Mouse (Mus musculus) left cerebral cortex, adult 8-10 months (tissue): ENCODE measurements around the gene Rbfox1. TPM values are rescaled to one million over a fixed set of nuclear protein-coding genes. Genes with fewer than 3 reads are reported as not detected.
A peak's percentile ranks its signal among the peaks of the same experiment; 100 is the strongest.

Experiments
- DNase-seq, 2 experiments: peaks; one replicate each; pipeline ENCODE4 v3.0.0; 2022; ENCODE audit warnings: low spot score in 2 of 2
- total RNA-seq, 4 experiments: library from RNA; stranded (reverse); gene quantifications; 2 replicates each; pipeline ENCODE4 v1.2.4; 2022

Rbfox1 gene
- total RNA-seq, 4 experiments from 2014 or later = 293 to 314 (median 299) TPM

GRCm38 (mm10) chr16:6807835-6808234, 922.7 kb downstream of the Rbfox1 start:
- no peak for DNase-seq

GRCm38 (mm10) chr16:6813871-6814270, 928.7 kb downstream of the Rbfox1 start:
- DNase-seq = no peak

DNA sequence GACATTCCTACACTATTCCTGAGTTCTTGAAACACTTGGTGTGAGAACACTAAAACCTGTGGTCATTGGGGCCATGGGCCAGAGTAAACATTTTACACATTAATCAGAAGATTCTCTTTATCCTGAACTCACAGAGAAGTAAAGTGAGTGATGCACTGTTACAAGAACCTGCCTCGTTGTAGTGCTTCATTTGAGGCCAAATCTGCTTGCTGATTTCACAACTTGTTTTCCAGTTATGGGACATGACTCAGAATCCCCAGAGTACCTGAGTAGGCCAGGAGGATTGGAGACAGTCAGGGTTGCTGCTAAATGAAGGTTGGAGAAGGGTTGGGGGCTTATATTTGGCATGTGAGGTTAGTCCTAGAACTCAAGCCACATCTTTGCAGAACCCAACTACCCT, 936.6 kb downstream of the Rbfox1 start:
- no peak for DNase-seq

GRCm38 (mm10) chr16:6829892-6830524, 944.9 kb downstream of the Rbfox1 start:
- DNase-seq = no peak

GRCm38 (mm10) chr16:6833486-6833885, 948.3 kb downstream of the Rbfox1 start:
- DNase-seq = no peak

GRCm38 (mm10) chr16:6835051-6835450, 949.9 kb downstream of the Rbfox1 start:
- no peak for DNase-seq

- DNase-seq = peak; percentile 31 to 32
Measured at GRCm38 (mm10) chr16:6839299-6839995, 954.3 kb downstream of the Rbfox1 start.

GRCm38 (mm10) chr16:6840007-6840406, 954.9 kb downstream of the Rbfox1 start:
- no peak for DNase-seq

GRCm38 (mm10) chr16:6840461-6840860, 955.3 kb downstream of the Rbfox1 start:
- DNase-seq = no peak

- DNase-seq = no peak
Measured at GRCm38 (mm10) chr16:6842066-6842785, 957.1 kb downstream of the Rbfox1 start.

- DNase-seq = no peak
Measured at GRCm38 (mm10) chr16:6844659-6845058, 959.5 kb downstream of the Rbfox1 start.

GRCm38 (mm10) chr16:6851393-6851792, 966.2 kb downstream of the Rbfox1 start:
- no peak for DNase-seq

DNA sequence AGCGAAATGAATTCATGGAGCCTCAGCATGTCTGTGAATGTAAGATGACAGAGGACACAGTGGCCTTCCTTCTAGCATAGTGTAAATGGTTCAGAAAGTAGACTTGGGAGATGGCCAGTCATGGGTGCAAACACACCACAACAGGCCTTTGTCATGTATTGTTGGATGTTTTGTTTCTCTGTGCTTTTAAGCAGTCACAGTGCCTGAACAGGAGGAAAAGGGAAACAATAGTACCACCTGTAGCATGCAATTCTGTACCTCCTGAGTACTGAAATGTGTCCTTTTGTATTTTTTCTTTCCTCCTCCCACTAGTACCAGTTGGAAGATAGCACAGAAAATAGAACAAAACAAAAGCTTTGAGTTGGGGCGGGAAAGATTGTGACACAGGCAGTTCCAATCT, 968.6 kb downstream of the Rbfox1 start:
- DNase-seq = no peak

DNA sequence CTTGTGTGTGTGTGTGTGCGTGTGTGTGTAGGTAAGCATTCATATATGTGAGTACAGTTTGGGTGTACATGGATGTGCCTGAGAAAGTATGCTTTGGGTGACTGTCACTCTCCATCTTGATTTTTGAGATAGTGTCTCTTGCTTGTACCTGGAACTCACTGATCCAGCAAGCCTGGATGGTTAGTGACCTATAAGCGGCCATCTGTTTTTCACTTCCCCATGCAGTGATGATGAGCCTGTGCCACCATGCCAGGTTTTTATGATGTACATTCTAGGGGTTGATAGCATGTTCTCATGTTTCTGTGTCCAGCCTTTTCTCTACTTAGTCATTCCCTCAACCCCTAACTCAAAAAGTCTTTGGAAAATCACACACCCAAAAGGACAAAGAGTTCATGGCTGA, 976.5 kb downstream of the Rbfox1 start:
- DNase-seq = no peak

GRCm38 (mm10) chr16:6882683-6883430, 997.7 kb downstream of the Rbfox1 start:
- DNase-seq = no peak

DNA sequence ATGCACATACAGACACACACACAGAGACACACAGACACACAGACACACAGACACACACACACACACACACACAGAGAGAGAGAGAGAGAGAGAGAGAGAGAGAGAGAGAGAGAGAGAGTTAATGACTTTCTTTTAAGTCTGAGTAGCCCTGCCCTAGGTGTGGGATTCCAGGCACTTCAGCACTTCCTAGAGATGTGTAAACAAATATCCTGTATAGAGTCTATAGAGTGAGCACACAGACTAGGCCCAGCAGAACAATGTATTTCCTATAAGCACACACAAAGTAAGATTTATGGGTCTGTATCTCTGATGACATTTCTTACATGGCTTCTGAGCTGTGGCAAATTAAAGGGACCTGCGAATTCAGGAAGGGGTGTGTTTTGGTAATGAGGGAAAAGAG, 998.6 kb downstream of the Rbfox1 start:
- DNase-seq = no peak

DNA sequence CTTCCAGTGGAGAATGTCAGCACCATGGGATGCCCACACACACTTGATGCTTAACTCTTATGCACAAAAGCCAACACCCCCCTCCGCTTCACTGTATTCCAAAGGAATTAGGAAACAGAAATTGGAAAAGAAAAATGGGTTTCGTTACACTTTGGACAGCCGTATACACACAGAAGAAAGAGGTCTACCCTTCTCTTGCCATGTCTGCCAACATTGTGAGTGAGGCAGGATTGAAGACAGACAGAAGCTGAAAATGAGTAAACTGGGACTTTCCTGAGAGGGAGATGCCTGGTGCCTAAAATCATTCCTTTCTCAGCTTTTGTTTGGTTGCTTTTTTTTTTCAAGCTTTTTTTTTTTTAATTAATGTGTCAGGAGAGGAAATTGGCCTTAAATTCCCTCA, 1000.5 kb downstream of the Rbfox1 start:
- DNase-seq = no peak

DNA sequence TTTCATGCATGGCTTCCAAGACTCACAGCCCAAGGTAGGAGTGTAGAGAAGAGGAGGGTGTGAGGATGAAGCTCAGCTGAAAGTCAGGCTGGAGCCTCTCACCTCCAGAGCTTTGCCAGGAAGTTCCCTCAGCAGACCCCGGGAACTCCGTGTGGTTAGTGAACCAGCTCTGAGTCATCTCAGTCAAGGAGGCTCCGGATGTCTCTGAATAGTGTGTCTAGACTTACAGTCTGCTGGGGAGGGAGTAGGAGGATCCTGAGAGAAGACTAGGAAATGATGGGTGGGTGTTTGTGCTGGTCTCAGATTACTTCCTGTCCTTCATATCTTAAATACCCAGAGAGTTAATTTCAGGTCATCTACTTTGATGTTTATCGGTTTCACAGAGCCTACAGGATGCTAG, 1004.1 kb downstream of the Rbfox1 start:
- DNase-seq = peak in 1 of 2 experiments; percentile 59

DNA sequence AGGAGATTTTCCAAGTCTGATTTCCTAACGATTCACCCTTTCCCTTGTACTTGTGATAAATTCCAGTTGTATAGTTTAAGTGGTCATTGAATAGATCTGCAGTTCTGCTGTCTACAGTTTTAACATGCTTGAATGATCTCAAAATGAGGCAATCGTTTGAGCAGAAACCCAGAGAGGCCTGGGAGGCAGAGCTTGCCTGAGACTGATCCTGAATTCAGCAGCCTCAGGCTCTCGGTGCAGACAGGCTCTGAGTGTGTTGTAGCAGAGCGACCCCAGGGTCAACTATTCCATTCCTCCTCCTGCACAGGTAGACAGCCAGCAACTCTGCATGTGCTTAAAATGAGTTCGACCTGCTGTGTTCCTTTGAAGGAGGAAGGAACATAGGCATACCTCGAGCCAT, 1012.6 kb downstream of the Rbfox1 start:
- DNase-seq = no peak

- DNase-seq = no peak
Measured at GRCm38 (mm10) chr16:6900006-6900405, 1014.9 kb downstream of the Rbfox1 start.

DNA sequence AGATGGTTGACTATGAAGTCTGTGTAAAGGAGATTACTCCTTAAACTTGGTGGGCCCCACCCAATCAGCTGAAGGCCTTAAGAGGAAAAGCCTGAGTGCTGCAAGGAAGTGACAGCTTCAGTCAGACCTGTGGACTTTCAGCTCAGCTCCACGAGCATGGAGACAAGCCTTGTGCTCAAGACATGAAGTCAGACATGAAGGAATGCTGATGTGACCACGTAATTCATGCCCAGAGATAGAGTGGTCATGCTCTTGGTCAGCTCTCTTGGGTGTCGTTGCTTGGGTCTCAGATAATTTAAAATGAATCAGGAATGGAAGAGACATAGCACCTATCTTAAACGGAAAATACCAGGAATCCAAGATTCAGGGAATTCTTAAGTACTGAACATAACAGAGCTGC, 1019.8 kb downstream of the Rbfox1 start:
- no peak for DNase-seq

DNA sequence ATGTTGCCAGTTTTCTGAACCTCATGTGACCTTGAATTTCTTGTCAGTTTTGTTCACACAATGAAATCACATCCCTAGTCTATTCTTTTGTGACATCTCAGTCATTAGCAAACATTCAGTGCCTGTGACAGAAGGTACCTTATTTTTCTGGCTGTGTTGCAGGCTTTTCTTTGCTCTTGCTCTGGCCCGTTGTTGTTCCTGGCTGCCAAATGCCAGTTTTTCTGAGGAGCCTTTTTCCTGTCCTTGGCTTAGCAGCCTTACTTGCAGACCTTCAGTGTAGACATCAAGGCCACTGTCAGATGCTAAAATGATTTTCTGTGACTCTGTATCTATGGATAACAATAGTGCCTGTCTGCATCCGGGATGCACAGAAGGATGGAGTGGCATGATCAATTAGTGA, 1020.8 kb downstream of the Rbfox1 start:
- no peak for DNase-seq
